ENCODE assay signal across 8 mouse cellular contexts in the genomic region with DNA sequence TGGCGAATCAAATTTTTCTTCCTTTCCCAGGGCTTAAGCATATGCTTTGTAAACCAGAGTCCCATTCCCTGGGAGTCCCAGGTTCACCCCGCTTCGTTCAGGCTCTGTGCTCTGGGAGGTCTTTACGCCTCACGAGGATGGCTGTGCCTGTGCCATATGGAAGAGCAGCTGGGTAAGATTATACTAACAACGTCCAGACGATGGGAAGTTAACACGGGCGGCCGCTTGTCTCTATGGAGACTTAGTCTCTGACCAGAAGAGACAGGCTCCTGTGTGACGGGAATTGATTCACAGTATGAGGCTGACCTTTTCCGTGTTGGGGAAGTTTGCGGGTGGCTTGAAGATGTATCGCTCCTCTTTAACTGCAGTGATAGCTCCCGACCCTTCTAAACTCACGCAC.
DNase-seq lines count a peak whose midpoint lies in the region; ATAC-seq and TF ChIP-seq lines count a peak whose summit lies in the region.

No protein-coding gene starts in this region.

- ATAC-seq in hindbrain, embryonic 11.5 days (ENCODE audit: low FRiP score): peak; percentile 66; the same call in 1 of the 2 replicates
- no peak; the same call in 1 of the 2 replicates for ATAC-seq in midbrain, postnatal 0 days (ENCODE audit: low FRiP score)

- TF ChIP-seq CTCF in midbrain, postnatal 0 days (IDR thresholded peaks at IDR 0.05): no peak

- H3K4me1 ChIP-seq in hindbrain, embryonic 11.5 days (replicated peaks; ENCODE audit: control insufficient read depth, insufficient read depth, low read length): no peaks in the 10 kb centered on the region
- H3K4me1 ChIP-seq in midbrain, postnatal 0 days (ENCODE audit: insufficient read depth, low read length): no peaks in the 10 kb centered on the region

- no peak overlapping the region for H3K4me3 ChIP-seq in hindbrain, embryonic 11.5 days (ENCODE audit: low read depth, low read length)
- no peak overlapping the region for H3K4me3 ChIP-seq in midbrain, postnatal 0 days (ENCODE audit: low read depth, low read length)

- H3K9ac ChIP-seq in hindbrain, embryonic 11.5 days (ENCODE audit: low read depth, low read length): no peak overlapping the region
- no peak overlapping the region for H3K9ac ChIP-seq in midbrain, postnatal 0 days (replicated peaks; ENCODE audit: low read length, poor library complexity, severe bottlenecking)

- WGBS in hindbrain, embryonic 11.5 days: 39% methylated on average over 16 of the region's 16 CpGs
- 28% methylated on average over 16 of the region's 16 CpGs for WGBS in midbrain, postnatal 0 days

- no peak overlapping the region for H3K27ac ChIP-seq in hindbrain, embryonic 11.5 days (ENCODE audit: low read depth, low read length)
- H3K27ac ChIP-seq in midbrain, postnatal 0 days (ENCODE audit: low read depth, low read length): no peak overlapping the region

- peak; percentile 8 for DNase-seq in layer of hippocampus, adult 11-12 months (ENCODE audit: low spot score)
- DNase-seq in layer of hippocampus, postnatal 25 days (ENCODE audit: extremely low spot score in 1 of 2, low spot score in 1 of 2): no peak
- DNase-seq in cerebellum, postnatal 10 days: peak; percentile 87 to 90
- DNase-seq in hindbrain, embryonic 11.5 days (ENCODE audit: low spot score): peak; percentile 57
- DNase-seq in midbrain, postnatal 0 days (ENCODE audit: low spot score): peak; percentile 86
- no peak for DNase-seq in natural killer cell, adult 2 months (ENCODE audit: low spot score in 2 of 2)
- DNase-seq in spleen, postnatal 4 days (ENCODE audit: low spot score in 2 of 2): no peak
- DNase-seq in adrenal gland, postnatal 36 days: no peak

- H3K4me2 ChIP-seq in hindbrain, embryonic 11.5 days (replicated peaks; ENCODE audit: low read depth, low read length): no peak overlapping the region
- 0 out of 2 replicates have a peak overlapping the region, but pooled peaks have one; percentile 12 for H3K4me2 ChIP-seq in midbrain, postnatal 0 days (ENCODE audit: low read depth, low read length, poor library complexity, severe bottlenecking)

- no peaks in the 10 kb centered on the region for H3K27me3 ChIP-seq in hindbrain, embryonic 11.5 days (ENCODE audit: control insufficient read depth, insufficient read depth, low read length)
- H3K27me3 ChIP-seq in midbrain, postnatal 0 days (ENCODE audit: insufficient read depth, low read length): no peaks in the 10 kb centered on the region

- no peaks in the 10 kb centered on the region for H3K9me3 ChIP-seq in hindbrain, embryonic 11.5 days (ENCODE audit: control insufficient read depth, low read length)
- H3K9me3 ChIP-seq in midbrain, postnatal 0 days (ENCODE audit: low read length): no peaks in the 10 kb centered on the region

- H3K36me3 ChIP-seq in hindbrain, embryonic 11.5 days (ENCODE audit: control insufficient read depth, insufficient read depth, low read length): no peaks in the 10 kb centered on the region
- H3K36me3 ChIP-seq in midbrain, postnatal 0 days (ENCODE audit: insufficient read depth, low read length): no peaks in the 10 kb centered on the region

Comparison
In these comparisons a context has a peak if more than half of its experiments do, and no peak if none do; other contexts are left out.
1. DNase-seq: peak in layer of hippocampus, adult 11-12 months (single experiment), cerebellum, postnatal 10 days (2 of 2), hindbrain, embryonic 11.5 days (single experiment) and midbrain, postnatal 0 days (single experiment); none in layer of hippocampus, postnatal 25 days (0 of 2), natural killer cell, adult 2 months (0 of 2), spleen, postnatal 4 days (0 of 2) and adrenal gland, postnatal 36 days (0 of 2).